Mouse (Mus musculus) myocyte (in vitro differentiated cells): Measurements from ENCODE around the gene Cadm4. TPM values are rescaled to one million over a fixed set of nuclear protein-coding genes. Genes with fewer than 3 reads are reported as not detected.

Experiments used
- H3K27me3 ChIP-seq: one replicate; pipeline ENCODE4 v1.6.1; 2011; ENCODE audit not compliant: control insufficient read depth, insufficient read depth, insufficient read length
- H3K36me3 ChIP-seq: one replicate; pipeline ENCODE4 v1.6.1; 2011; ENCODE audit not compliant: control insufficient read depth, insufficient read depth
- H3K4me2 ChIP-seq: one replicate; pipeline ENCODE4 v1.6.1; 2011; ENCODE audit warnings: low read depth, control low read depth
- H3K4me3 ChIP-seq: one replicate; pipeline ENCODE4 v1.5.1; 2011; ENCODE audit warnings: mild to moderate bottlenecking, control low read depth, moderate library complexity
- H3K79me2 ChIP-seq: one replicate; pipeline ENCODE4 v1.6.1; 2011; ENCODE audit not compliant: control insufficient read depth, insufficient read depth
- H3ac ChIP-seq: one replicate; pipeline ENCODE4 v1.6.1; 2011; ENCODE audit not compliant: control insufficient read depth, insufficient read length
- CEBPB ChIP-seq: IDR thresholded peaks from 2 replicates; pipeline ENCODE4 v1.6.1; 2011; ENCODE audit warnings: mild to moderate bottlenecking, moderate library complexity; ENCODE audit not compliant: poor library complexity, insufficient read depth, severe bottlenecking
- E2F4 ChIP-seq: IDR thresholded peaks from one replicate; pipeline ENCODE4 v1.6.1; 2011; ENCODE audit warnings: mild to moderate bottlenecking, control low read depth, moderate library complexity; ENCODE audit not compliant: insufficient read depth
- MAX ChIP-seq: IDR thresholded peaks from one replicate; pipeline ENCODE4 v1.6.1; 2011; ENCODE audit warnings: low read depth, mild to moderate bottlenecking, control low read depth
- MYOD1 ChIP-seq, 3 experiments: IDR thresholded peaks; one replicate each; pipeline ENCODE4 v1.6.1; 2011; ENCODE audit warnings: control low read depth in 2 of 3, low read depth in 2 of 3, mild to moderate bottlenecking in 2 of 3, moderate library complexity in 1 of 3; ENCODE audit not compliant: insufficient read length in 2 of 3, control insufficient read depth in 1 of 3
- MYOG ChIP-seq, 3 experiments: IDR thresholded peaks; one replicate each; pipeline ENCODE4 v1.6.1; 2011; ENCODE audit warnings: control low read depth in 2 of 3, low read depth in 2 of 3, mild to moderate bottlenecking in 2 of 3; ENCODE audit not compliant: insufficient read length in 2 of 3, control insufficient read depth in 1 of 3, insufficient read depth in 1 of 3
- POLR2A ChIP-seq: IDR thresholded peaks from one replicate; pipeline ENCODE4 v1.6.1; 2011; ENCODE audit warnings: low read depth, mild to moderate bottlenecking, control low read depth, moderate library complexity; ENCODE audit not compliant: insufficient read length
- POLR2AphosphoS2 ChIP-seq: IDR thresholded peaks from one replicate; pipeline ENCODE4 v1.6.1; 2011; ENCODE audit warnings: low read depth, control low read depth; ENCODE audit not compliant: insufficient read length
- REST ChIP-seq: IDR thresholded peaks from one replicate; pipeline ENCODE4 v1.6.1; 2011; ENCODE audit warnings: mild to moderate bottlenecking, control low read depth, moderate library complexity; ENCODE audit not compliant: insufficient read depth, insufficient read length
- SRF ChIP-seq: IDR thresholded peaks from one replicate; pipeline ENCODE4 v1.6.1; 2011; ENCODE audit warnings: low read depth; ENCODE audit not compliant: control insufficient read depth, insufficient read length
- TCF12 ChIP-seq: IDR thresholded peaks from one replicate; pipeline ENCODE4 v1.6.1; 2011; ENCODE audit warnings: mild to moderate bottlenecking, control low read depth; ENCODE audit not compliant: poor library complexity, insufficient read depth, severe bottlenecking
- TCF3 ChIP-seq: IDR thresholded peaks from one replicate; pipeline ENCODE4 v1.6.1; 2011; ENCODE audit warnings: low read depth, control low read depth; ENCODE audit not compliant: insufficient read length
- USF1 ChIP-seq: IDR thresholded peaks from one replicate; pipeline ENCODE4 v1.6.1; 2011; ENCODE audit warnings: low read depth, mild to moderate bottlenecking, control low read depth, moderate library complexity
- polyA plus RNA-seq: library from polyadenylated mRNA; unstranded; fragments of >200 nt; fragmentation: generic; extraction: Trizol; gene quantifications from one replicate; pipeline ENCODE4 v1.2.1, GENCODE M21; 2012; ENCODE audit warnings: missing spikeins

Cadm4 gene
- polyA plus RNA-seq, 1 experiment: 54.4 TPM

DNA sequence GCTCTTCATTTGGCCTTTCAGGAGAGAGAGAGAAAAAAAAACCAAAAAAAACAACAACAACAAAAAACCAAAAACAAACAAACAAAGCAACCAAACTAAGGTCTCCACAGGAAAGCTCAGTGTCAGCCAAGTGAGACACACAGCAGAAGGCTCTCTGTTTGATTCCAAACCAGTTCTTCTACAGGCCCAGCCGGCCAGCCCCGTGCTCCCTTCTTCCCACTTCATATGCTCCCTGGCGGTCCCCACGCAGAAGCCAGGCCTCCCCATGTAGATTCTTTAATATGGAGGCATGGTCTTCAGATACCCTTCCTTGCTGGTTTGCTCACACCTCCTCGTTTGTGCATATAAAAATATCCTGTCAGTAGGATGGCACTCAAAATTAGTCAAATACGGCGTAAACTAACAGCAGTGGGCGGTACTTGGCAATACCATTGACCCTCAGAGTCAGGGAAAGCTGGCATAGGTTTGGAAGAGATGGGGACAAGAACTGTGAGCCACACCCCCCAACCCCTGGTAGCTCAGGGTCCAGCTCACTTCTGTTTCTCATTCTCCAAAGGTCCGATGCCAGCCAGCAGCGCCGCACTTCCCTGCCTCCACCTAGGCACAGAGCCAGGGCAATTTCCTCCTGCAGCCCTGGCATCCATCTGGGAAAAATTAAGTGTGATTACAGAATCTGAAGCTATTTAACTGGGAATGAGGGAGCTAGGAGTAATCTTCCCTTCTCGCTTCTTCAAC, 44.0 kb downstream of the Cadm4 start:
- no peaks in the 10 kb centered on the region for H3K27me3 ChIP-seq
- TF ChIP-seq REST: no peak
- TF ChIP-seq MYOD1 (IDR thresholded peaks at IDR 0.05; ENCODE audit: control insufficient read depth in 1 of 3, insufficient read length in 2 of 3, low read depth in 2 of 3): no peak
- no peak for TF ChIP-seq MYOG (IDR thresholded peaks at IDR 0.05; ENCODE audit: control insufficient read depth in 1 of 3, insufficient read depth in 1 of 3, insufficient read length in 2 of 3, low read depth in 2 of 3)

DNA sequence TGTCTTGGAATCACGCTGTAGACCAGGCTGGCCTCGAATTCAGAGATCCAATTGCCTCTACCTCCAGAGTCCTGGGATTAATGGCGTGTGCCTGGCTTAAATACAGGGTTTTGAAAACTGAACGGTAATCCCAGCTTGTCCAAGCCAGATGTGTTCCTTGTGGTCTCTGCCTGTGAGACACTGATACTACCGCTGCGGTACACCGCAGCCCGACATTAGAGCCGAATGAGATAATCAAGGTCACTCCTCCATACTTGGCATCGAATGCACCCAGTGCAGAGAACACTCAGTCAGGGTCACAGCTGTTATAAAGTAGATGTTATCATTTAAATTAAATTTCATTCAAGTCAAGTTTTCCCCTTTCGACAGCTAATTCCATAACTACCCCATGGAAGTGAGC, 47.0 kb downstream of the Cadm4 start:
- no peak overlapping the region for H3K4me2 ChIP-seq

More for the DNA sequence above, 44.0 kb downstream of the Cadm4 start:
- no peak overlapping the region for H3ac ChIP-seq
- H3K79me2 ChIP-seq: no peaks in the 10 kb centered on the region
- no peak overlapping the region for H3K4me3 ChIP-seq
- H3K36me3 ChIP-seq: no peaks in the 10 kb centered on the region
- H3K4me2 ChIP-seq: no peak overlapping the region

DNA sequence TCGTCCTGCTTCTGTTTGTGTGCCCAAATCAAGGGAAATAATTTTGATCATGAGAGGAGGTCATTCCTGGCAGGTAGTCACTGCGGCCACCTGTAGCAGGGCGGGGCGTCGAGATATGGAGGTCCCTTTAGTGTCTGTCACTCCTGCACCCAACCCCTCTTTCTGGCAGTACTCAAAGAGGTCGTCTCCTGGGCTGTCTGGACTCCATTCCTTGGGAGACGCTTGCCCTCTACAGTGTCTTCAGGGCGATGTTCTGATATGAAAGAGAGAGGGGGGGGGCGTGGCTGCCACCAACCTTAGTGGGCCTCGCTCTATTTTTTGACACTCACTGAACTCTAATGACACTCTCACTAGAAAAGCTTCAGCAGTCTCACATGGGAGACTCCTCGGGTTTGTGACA, 47.8 kb downstream of the Cadm4 start:
- Histone ChIP-seq H3K27me3 (no peaks in the 10 kb centered on the region), H3K4me2 (peak overlapping the region; percentile 63), H3K79me2 (no peaks in the 10 kb centered on the region), H3ac (peak overlapping the region; percentile 41), H3K36me3 (no peaks in the 10 kb centered on the region), H3K4me3 (peak overlapping the region; percentile 96)
- TF ChIP-seq POLR2AphosphoS2: no peak
- no peak for TF ChIP-seq SRF
- no peak for TF ChIP-seq E2F4
- no peak for TF ChIP-seq TCF12
- TF ChIP-seq MYOD1 (IDR thresholded peaks at IDR 0.05; ENCODE audit: control insufficient read depth in 1 of 3, insufficient read length in 2 of 3, low read depth in 2 of 3): no peak
- no peak for TF ChIP-seq REST
- TF ChIP-seq POLR2A: no peak
- no peak for TF ChIP-seq TCF3
- no peak for TF ChIP-seq MAX
- TF ChIP-seq CEBPB: no peak
- no peak for TF ChIP-seq USF1

More for the DNA sequence above, 47.0 kb downstream of the Cadm4 start:
- H3K27me3 ChIP-seq: no peaks in the 10 kb centered on the region
- no peaks in the 10 kb centered on the region for H3K36me3 ChIP-seq
- peak overlapping the region; percentile 96 for H3K4me3 ChIP-seq
- no peaks in the 10 kb centered on the region for H3K79me2 ChIP-seq
- H3ac ChIP-seq: no peak overlapping the region
- TF ChIP-seq USF1: no peak
- TF ChIP-seq TCF12: no peak
- TF ChIP-seq SRF: no peak
- TF ChIP-seq POLR2AphosphoS2: no peak
- TF ChIP-seq TCF3: no peak
- TF ChIP-seq CEBPB: no peak
- no peak for TF ChIP-seq POLR2A
- TF ChIP-seq MYOD1 (IDR thresholded peaks at IDR 0.05; ENCODE audit: control insufficient read depth in 1 of 3, insufficient read length in 2 of 3, low read depth in 2 of 3): no peak
- no peak for TF ChIP-seq E2F4
- TF ChIP-seq MYOG (IDR thresholded peaks at IDR 0.05; ENCODE audit: control insufficient read depth in 1 of 3, insufficient read depth in 1 of 3, insufficient read length in 2 of 3, low read depth in 2 of 3): no peak
- TF ChIP-seq MAX: no peak
- no peak for TF ChIP-seq REST

DNA sequence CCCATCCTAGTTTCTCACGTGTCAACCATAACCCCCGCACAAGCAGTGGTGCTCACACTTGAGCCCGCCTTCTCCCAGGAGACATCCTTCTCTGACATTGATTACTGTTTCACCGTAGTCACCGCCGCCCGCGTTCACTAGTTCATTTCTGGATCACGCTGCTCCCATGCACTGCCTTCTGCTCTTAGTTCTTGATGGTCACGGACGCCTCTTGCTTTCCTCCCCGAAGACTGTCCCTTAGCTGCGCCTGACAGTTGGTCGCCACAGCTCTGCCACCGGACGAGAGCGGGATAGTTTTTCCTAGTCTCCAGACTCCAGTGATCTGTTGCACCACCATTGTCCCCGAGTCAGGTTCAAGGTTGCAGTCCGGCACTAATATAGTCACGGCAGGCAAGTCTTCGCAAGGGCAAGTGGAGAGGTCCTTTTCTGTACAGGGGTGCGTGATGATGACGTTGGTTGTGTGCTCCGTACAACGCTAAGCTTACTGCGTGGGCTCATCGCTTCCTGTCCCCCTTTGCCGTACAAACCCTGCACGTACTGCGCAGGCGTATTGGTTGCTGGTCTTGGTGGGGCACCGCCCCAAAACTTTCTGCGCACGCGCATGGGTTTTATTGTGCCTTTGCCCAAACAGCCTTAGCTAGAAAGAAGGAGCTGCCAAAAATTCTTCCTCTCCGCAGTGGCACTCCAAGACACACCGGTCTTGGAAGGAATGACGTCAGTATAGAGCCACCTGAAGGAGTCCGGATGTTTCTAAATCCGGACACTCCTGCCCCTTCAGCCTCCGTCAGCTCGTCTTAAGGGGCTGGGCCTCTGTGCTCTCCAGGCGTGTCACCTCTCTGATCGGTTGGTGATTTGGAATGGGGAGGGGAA, 48.5 kb downstream of the Cadm4 start, which contains the start of gene Irgq:
TSS of gene Irgq (plus strand) at position 628 of the 870 bp plus-strand sequence.
- peak within 1 kb of the TSS; percentile 41 for H3ac ChIP-seq
- TF ChIP-seq REST (no peak), TCF3 (no peak), MYOD1 (IDR thresholded peaks at IDR 0.05; ENCODE audit: control insufficient read depth in 1 of 3, insufficient read length in 2 of 3, low read depth in 2 of 3) (no peak), TCF12 (no peak), POLR2A (peak; percentile 30), E2F4 (no peak), SRF (peak; percentile 74), MYOG (IDR thresholded peaks at IDR 0.05; ENCODE audit: control insufficient read depth in 1 of 3, insufficient read depth in 1 of 3, insufficient read length in 2 of 3, low read depth in 2 of 3) (no peak), MAX (peak; percentile 98), USF1 (no peak), POLR2AphosphoS2 (no peak), CEBPB (no peak)
- H3K79me2 ChIP-seq: no peaks in the 10 kb centered on the region
- peak within 1 kb of the TSS; percentile 84 for H3K4me2 ChIP-seq
- no peaks in the 10 kb centered on the region for H3K36me3 ChIP-seq
- H3K27me3 ChIP-seq: no peaks in the 10 kb centered on the region
- H3K4me3 ChIP-seq: peak within 1 kb of the TSS; percentile 96
